8 mouse cellular contexts compared by ENCODE assay signal in the genomic region with DNA sequence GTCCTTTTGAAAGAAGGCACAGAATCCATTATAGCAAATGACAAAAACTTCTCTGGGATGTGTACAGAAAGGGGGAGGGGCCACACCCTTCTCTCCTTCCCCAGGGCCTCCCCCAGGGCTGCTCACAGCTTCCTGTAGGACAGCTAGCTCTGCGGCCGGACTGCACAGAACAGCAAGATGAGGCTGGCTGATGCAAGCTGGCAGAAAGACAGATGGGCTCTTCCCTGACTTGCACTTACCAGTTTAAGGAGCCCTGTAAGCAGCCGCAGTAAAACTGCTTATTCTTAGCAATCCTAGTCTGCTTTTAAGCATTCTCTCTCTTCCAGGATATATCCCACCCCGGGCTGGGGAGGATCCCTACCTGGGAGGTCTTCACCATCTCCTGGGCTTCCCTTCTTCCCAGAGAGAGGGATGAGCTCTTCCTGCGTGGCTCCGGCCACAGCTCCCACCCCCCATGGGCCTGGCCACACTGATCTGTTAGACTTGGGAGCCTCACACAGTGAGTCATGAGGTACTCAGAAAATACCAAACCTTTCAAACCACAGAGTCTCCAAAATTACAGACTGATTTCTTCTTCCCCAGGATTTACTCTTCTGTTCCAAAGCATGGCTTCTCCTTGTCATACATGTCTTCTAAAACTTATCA.
A peak's percentile ranks its signal among the peaks of the same experiment; 100 is the strongest.
DNase-seq lines count a peak whose midpoint lies in the region; ATAC-seq lines count a peak whose summit lies in the region.

No protein-coding gene starts in this region.

- peak overlapping the region; percentile 32 for H3K9ac ChIP-seq in lung, embryonic 16.5 days (ENCODE audit: low read length)
- H3K9ac ChIP-seq in forebrain, embryonic 16.5 days (replicated peaks; ENCODE audit: low read depth, low read length) = no peak overlapping the region; the same call in 1 of the 2 replicates
- H3K9ac ChIP-seq in liver, embryonic 13.5 days = no peak overlapping the region

- WGBS in lung, embryonic 16.5 days = 21% methylated on average over 6 of the region's 6 CpGs
- WGBS in forebrain, embryonic 16.5 days = 49% methylated on average over 6 of the region's 6 CpGs
- WGBS in liver, embryonic 13.5 days (ENCODE audit: insufficient replicate concordance) = 13% methylated on average over 6 of the region's 6 CpGs

- peak; percentile 83 for ATAC-seq in lung, embryonic 16.5 days (ENCODE audit: low read depth)
- peak; percentile 30; the same call in 1 of the 2 replicates for ATAC-seq in forebrain, embryonic 16.5 days
- peak; percentile 51; the same call in 1 of the 2 replicates for ATAC-seq in liver, embryonic 13.5 days (ENCODE audit: low read depth)

- no peak overlapping the region for H3K4me3 ChIP-seq in lung, embryonic 16.5 days (ENCODE audit: low read length)
- H3K4me3 ChIP-seq in forebrain, embryonic 16.5 days (replicated peaks; ENCODE audit: low read length) = no peak overlapping the region
- no peak overlapping the region for H3K4me3 ChIP-seq in liver, embryonic 13.5 days (replicated peaks)

- no peaks in the 10 kb centered on the region for H3K27me3 ChIP-seq in lung, embryonic 16.5 days (ENCODE audit: control insufficient read depth, insufficient read depth, low read depth, low read length)
- H3K27me3 ChIP-seq in forebrain, embryonic 16.5 days (replicated peaks; ENCODE audit: control insufficient read depth, insufficient read depth, low read length) = no peaks in the 10 kb centered on the region
- peaks cover 6% of the 10 kb centered on the region; the same call in 1 of the 2 replicates for H3K27me3 ChIP-seq in liver, embryonic 13.5 days

- H3K4me2 ChIP-seq in lung, embryonic 16.5 days (ENCODE audit: low read depth, low read length) = no peak overlapping the region
- H3K4me2 ChIP-seq in forebrain, embryonic 16.5 days (ENCODE audit: low read length) = no peak overlapping the region
- H3K4me2 ChIP-seq in liver, embryonic 13.5 days = no peak overlapping the region

- DNase-seq in adrenal gland, adult 2 months = peak; percentile 61
- no peak for DNase-seq in adrenal gland, postnatal 4 days (ENCODE audit: low spot score in 2 of 2)
- DNase-seq in lung, postnatal 14 days = no peak
- DNase-seq in liver, embryonic 13.5 days = no peak
- no peak for DNase-seq in spleen, postnatal 10 days (ENCODE audit: low spot score in 2 of 2)
- no peak for DNase-seq in urinary bladder, adult 2 months (ENCODE audit: low spot score)

- peaks cover 19% of the 10 kb centered on the region for H3K4me1 ChIP-seq in lung, embryonic 16.5 days (replicated peaks; ENCODE audit: control insufficient read depth, insufficient read depth, low read length)
- peaks cover 23% of the 10 kb centered on the region for H3K4me1 ChIP-seq in forebrain, embryonic 16.5 days (replicated peaks; ENCODE audit: control insufficient read depth, insufficient read depth, low read length)
- peaks cover 9% of the 10 kb centered on the region for H3K4me1 ChIP-seq in liver, embryonic 13.5 days (replicated peaks)

- H3K9me3 ChIP-seq in lung, embryonic 16.5 days (ENCODE audit: control insufficient read depth, low read length) = no peaks in the 10 kb centered on the region
- H3K9me3 ChIP-seq in forebrain, embryonic 16.5 days (ENCODE audit: control insufficient read depth, low read length) = no peaks in the 10 kb centered on the region
- H3K9me3 ChIP-seq in liver, embryonic 13.5 days (replicated peaks) = no peaks in the 10 kb centered on the region

- no peaks in the 10 kb centered on the region for H3K36me3 ChIP-seq in lung, embryonic 16.5 days (ENCODE audit: control insufficient read depth, insufficient read depth, low read length)
- H3K36me3 ChIP-seq in forebrain, embryonic 16.5 days (ENCODE audit: control insufficient read depth, insufficient read depth) = no peaks in the 10 kb centered on the region
- H3K36me3 ChIP-seq in liver, embryonic 13.5 days = no peaks in the 10 kb centered on the region

- peak overlapping the region; percentile 79 for H3K27ac ChIP-seq in lung, embryonic 16.5 days (ENCODE audit: low read length)
- H3K27ac ChIP-seq in forebrain, embryonic 16.5 days (ENCODE audit: low read length) = peak overlapping the region; percentile 42
- H3K27ac ChIP-seq in liver, embryonic 13.5 days = no peak overlapping the region

Comparison
In these comparisons a context has a peak if more than half of its experiments do, and no peak if none do; other contexts are left out.
1. ATAC-seq: peak in every context shown above with its lines; median percentile 83 in lung, embryonic 16.5 days; 51 in liver, embryonic 13.5 days; 30 in forebrain, embryonic 16.5 days.